Mouse (Mus musculus): ENCODE data around the gene Myof. TPM values are rescaled to one million over a fixed set of nuclear protein-coding genes. Genes with fewer than 3 reads are reported as not detected.

The Myof gene
- total and polyA plus RNA-seq, 3 experiments: 0.30 to 4.1 (median 0.59) TPM

DNA sequence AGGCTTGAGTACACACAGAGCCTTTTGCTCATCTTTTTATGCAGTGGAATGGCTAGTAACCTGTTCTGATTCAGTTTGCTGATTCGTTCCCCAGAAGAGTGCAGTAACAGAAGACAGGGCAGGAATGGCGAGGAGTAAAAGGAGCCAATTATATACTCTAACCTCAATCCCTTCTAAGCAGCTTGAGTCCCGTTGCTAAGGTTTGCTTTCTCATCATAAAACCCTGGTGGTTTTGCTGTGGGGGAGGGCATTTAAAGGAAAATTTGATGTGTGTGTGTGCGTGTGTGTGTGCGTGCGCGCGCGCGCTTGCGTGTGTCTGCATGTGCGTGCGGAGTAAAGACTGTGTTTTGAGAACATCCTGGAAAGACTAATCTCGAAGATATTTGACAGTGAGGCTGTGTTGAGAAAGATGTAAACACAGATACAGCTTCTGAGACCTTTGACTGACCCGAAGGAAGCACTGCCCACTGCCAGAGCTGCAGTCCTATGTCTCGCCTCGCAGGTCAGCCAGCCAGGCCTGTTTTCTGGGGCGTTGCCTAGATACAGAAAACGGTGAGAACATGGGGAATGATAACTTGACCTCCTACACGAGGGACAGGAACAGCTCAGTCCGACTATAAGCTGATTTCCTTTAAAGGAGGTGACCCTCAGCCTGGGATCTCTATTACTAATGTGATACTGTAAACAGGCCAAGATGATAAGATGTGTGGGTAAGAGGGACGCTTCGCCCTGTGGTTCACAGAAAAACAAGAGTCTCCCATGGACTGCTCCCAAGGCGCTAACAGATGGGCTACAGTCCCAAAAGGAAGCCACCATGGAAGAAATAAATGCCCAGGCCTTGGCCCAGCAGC is 39.5 kb downstream of the Myof start:
- dilution Hi-C loops (cut with MboI; ENCODE audit: extremely low pct_ligation_motif_present, extremely low pct_unique_long_range_greater_than_20kb, low sequenced_read_pairs) (no loop called here), in situ Hi-C loops (cut with MboI; ENCODE audit: low pct_ligation_motif_present, low pct_unique_long_range_greater_than_20kb, low sequenced_read_pairs) (no loop called here)
- Histone ChIP-seq H3K27me3 (replicated peaks) (no peaks in the 10 kb centered on the region), H3K36me3 (replicated peaks in 1 of 2; ENCODE audit: control insufficient read depth in 1 of 2, insufficient read depth in 1 of 2, low read length in 1 of 2) (no peaks in the 10 kb centered on the region), H3K4me3 (replicated peaks in 1 of 3; ENCODE audit: low read depth in 2 of 3, low read length in 2 of 3, poor library complexity in 1 of 3) (no peak overlapping the region), H3K9ac (ENCODE audit: insufficient read depth, low read depth) (no peak overlapping the region), H3K9me3 (replicated peaks; ENCODE audit: low read length) (peaks cover 4% of the 10 kb centered on the region), H3K4me2 (ENCODE audit: insufficient read depth, low read depth, poor library complexity, severe bottlenecking) (no peak overlapping the region), H3K4me1 (ENCODE audit: control insufficient read depth in 1 of 2, insufficient read depth in 2 of 2) (peaks cover 3 to 24% of the 10 kb centered on the region in 2 experiments; a peak in 3 of 4 replicates), H3K79me2 (replicated peaks; ENCODE audit: control insufficient read depth, extremely low read depth, insufficient read depth, poor library complexity, severe bottlenecking) (no peaks in the 10 kb centered on the region), H3K27ac (ENCODE audit: insufficient read depth, low read depth) (no peak overlapping the region)
- DNase-seq (ENCODE audit: extremely low read depth): no peak
- TF ChIP-seq MYC (IDR thresholded peaks at IDR 0.05; ENCODE audit: low read depth, low read length) (no peak), CHD1 (IDR thresholded peaks at IDR 0.05; ENCODE audit: low read depth, low read length) (no peak), NRF1 (IDR thresholded peaks at IDR 0.05; ENCODE audit: low read depth, low read length) (no peak), NELFE (IDR thresholded peaks at IDR 0.05; ENCODE audit: low read depth, low read length) (no peak), ZC3H11A (IDR thresholded peaks at IDR 0.05; ENCODE audit: low read depth, low read length) (no peak), POLR2A (IDR thresholded peaks at IDR 0.05; ENCODE audit: low read depth, low read length) (no peak), ELF1 (IDR thresholded peaks at IDR 0.05; ENCODE audit: low read depth, low read length) (no peak), POLR2AphosphoS2 (IDR thresholded peaks at IDR 0.05; ENCODE audit: low read depth, low read length) (no peak), KAT2A (IDR thresholded peaks at IDR 0.05; ENCODE audit: insufficient replicate concordance, low read length) (no peak), SIN3A (IDR thresholded peaks at IDR 0.05; ENCODE audit: low read length) (no peak), RAD21 (IDR thresholded peaks at IDR 0.05; ENCODE audit: low read depth, low read length) (no peak), RCOR1 (conservative IDR thresholded peaks at IDR 0.05; ENCODE audit: low read depth, low read length) (no peak), JUN (IDR thresholded peaks at IDR 0.05; ENCODE audit: insufficient read depth, low read depth, low read length) (no peak), SMC3 (IDR thresholded peaks at IDR 0.05; ENCODE audit: low read depth, low read length) (no peak), JUND (conservative IDR thresholded peaks at IDR 0.05; ENCODE audit: low read depth, low read length) (no peak)

DNA sequence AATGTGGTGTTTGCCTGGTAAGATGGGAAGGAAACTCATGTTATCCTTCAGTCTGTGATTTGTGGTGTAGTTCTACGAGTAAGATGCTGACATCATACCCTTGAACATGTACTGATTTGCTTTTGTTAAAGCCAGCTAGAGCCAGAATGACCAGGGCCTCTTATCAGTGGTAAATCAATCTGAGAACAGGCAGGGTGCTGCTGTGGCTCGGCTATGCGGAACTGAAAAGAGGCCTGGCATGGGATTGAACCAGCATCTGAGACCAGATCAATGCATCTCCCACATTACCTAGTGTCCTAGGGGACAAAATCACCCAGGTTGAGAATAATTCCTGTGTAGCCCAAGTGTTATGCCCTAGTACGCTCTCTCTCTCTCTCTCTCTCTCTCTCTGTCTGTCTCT is 40.6 kb downstream of the Myof start:
- in situ Hi-C loops (cut with MboI; ENCODE audit: low pct_ligation_motif_present, low pct_unique_long_range_greater_than_20kb, low sequenced_read_pairs) (no loop called here), dilution Hi-C loops (cut with MboI; ENCODE audit: extremely low pct_ligation_motif_present, extremely low pct_unique_long_range_greater_than_20kb, low sequenced_read_pairs) (no loop called here)
- peaks cover 4% of the 10 kb centered on the region for H3K9me3 ChIP-seq (replicated peaks; ENCODE audit: low read length)
- no peak overlapping the region for H3K27ac ChIP-seq (ENCODE audit: insufficient read depth, low read depth)
- no peak overlapping the region for H3K4me2 ChIP-seq (ENCODE audit: insufficient read depth, low read depth, poor library complexity, severe bottlenecking)
- peaks cover 3 to 24% of the 10 kb centered on the region in 2 experiments; a peak in 3 of 4 replicates for H3K4me1 ChIP-seq (ENCODE audit: control insufficient read depth in 1 of 2, insufficient read depth in 2 of 2)
- TF ChIP-seq RCOR1 (conservative IDR thresholded peaks at IDR 0.05; ENCODE audit: low read depth, low read length) (no peak), MAFK (IDR thresholded peaks at IDR 0.05; ENCODE audit: insufficient replicate concordance, low read length) (no peak), CTCF (conservative IDR thresholded peaks at IDR 0.05 in 1 of 2, IDR thresholded peaks at IDR 0.05 in 1 of 2; ENCODE audit: low read depth in 2 of 2, low read length in 2 of 2) (no peak), CHD1 (IDR thresholded peaks at IDR 0.05; ENCODE audit: low read depth, low read length) (no peak), HCFC1 (IDR thresholded peaks at IDR 0.05; ENCODE audit: low read depth, low read length) (no peak), UBTF (IDR thresholded peaks at IDR 0.05; ENCODE audit: low read depth, low read length) (no peak), MEF2A (IDR thresholded peaks at IDR 0.05; ENCODE audit: borderline replicate concordance, low read depth, low read length) (no peak), JUND (conservative IDR thresholded peaks at IDR 0.05; ENCODE audit: low read depth, low read length) (no peak), RAD21 (IDR thresholded peaks at IDR 0.05; ENCODE audit: low read depth, low read length) (no peak), MXI1 (IDR thresholded peaks at IDR 0.05; ENCODE audit: low read depth, low read length) (no peak), NRF1 (IDR thresholded peaks at IDR 0.05; ENCODE audit: low read depth, low read length) (no peak), CHD2 (IDR thresholded peaks at IDR 0.05; ENCODE audit: low read length) (no peak), POLR2AphosphoS2 (IDR thresholded peaks at IDR 0.05; ENCODE audit: low read depth, low read length) (no peak)
- H3K79me2 ChIP-seq (replicated peaks; ENCODE audit: control insufficient read depth, extremely low read depth, insufficient read depth, poor library complexity, severe bottlenecking): no peaks in the 10 kb centered on the region
- no peaks in the 10 kb centered on the region for H3K27me3 ChIP-seq (replicated peaks)
- no peak overlapping the region for H3K4me3 ChIP-seq (replicated peaks in 1 of 3; ENCODE audit: low read depth in 2 of 3, low read length in 2 of 3, poor library complexity in 1 of 3)
- no peaks in the 10 kb centered on the region for H3K36me3 ChIP-seq (replicated peaks in 1 of 2; ENCODE audit: control insufficient read depth in 1 of 2, insufficient read depth in 1 of 2, low read length in 1 of 2)
- H3K9ac ChIP-seq (ENCODE audit: insufficient read depth, low read depth): no peak overlapping the region
- DNase-seq (ENCODE audit: extremely low read depth): no peak

Data from CH12.LX (cell line).